Mouse (Mus musculus) neutrophil, adult 5-6 weeks (primary cell): ENCODE data around the gene Akap4. TPM values are rescaled to one million over a fixed set of nuclear protein-coding genes. Genes with fewer than 3 reads are reported as not detected.

Source experiments
- ATAC-seq: fragments of 151-379, 151-347 bp; 2 replicates; pipeline ENCODE4 v1.8.0; 2017; ENCODE audit warnings: mild to moderate bottlenecking, moderate TSS enrichment; ENCODE audit not compliant: insufficient number of reproducible peaks, poor library complexity, low FRiP score, severe bottlenecking; ENCODE audit errors: extremely low read depth
- total RNA-seq: library from RNA; stranded (forward); fragments of 200-1000 nt; gene quantifications from 2 replicates; pipeline ENCODE4 v1.2.3, GENCODE M21; 2017

Gene Akap4
- not detected in 2 replicates for total RNA-seq

DNA sequence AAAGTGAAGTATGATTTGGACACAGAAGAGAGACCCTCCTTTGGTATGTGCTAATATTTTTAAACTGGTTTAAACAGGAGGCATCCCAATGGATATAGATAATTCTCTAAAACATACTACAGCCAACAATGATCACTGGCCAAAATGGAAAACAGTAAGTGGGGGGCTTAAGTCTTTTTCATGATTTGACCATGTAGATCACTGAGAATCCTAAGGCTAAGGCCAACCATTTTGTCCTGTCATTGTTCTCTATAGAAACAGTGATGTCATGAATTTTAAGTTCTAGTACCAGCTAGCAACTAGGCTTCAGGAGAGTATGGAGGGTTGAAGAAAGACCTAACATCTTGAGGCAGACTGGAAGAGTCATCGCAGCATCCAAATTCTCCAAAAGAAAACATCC is at the start of gene Akap4:
TSS of gene Akap4 (plus strand) at position 301 of the 400 bp plus-strand sequence.
- no peak for ATAC-seq

DNA sequence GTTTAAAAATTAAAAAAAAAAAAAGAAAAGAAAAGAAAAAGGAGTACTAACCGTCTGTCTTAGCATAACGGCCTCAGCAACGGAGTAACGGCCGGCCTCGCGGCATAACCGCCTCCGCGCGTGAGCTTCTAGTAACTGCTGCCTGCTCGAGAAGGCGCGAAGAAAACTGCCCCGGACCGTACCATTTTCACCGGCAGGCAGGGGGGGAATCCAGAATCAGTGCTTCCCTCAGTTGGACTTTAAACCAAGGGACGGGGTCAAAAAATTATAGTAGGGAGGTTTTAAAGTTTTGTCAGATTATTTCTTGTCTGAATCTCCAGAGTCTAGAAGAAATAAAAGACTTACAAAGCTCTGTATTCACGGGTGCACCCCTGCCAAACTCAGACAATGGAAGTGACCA is 25.8 kb upstream of the Akap4 start, which contains the start of gene Ccnb3:
TSS of gene Ccnb3 (minus strand) at position 101 of the 400 bp plus-strand sequence.
- no peak for ATAC-seq

DNA sequence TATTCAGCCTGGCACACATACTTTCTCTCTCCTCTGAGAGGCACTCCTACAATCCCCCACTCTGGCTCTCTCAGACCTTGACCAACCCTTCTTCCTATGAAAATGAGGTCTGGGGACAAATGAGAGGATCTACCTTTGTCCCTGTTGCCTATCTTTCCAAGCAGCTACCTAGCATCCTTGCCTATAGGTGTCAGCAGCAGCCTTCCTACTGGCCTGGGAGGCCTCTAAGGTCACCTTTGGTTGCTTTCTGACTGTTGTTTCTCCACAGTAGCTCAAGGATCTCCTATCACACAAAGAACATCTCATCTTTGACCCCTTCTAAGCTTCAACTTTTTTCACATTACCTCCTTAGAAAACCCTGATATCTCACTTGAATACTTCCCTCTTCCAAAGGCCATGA is 10.3 kb upstream of the Akap4 start:
- ATAC-seq = no peak

DNA sequence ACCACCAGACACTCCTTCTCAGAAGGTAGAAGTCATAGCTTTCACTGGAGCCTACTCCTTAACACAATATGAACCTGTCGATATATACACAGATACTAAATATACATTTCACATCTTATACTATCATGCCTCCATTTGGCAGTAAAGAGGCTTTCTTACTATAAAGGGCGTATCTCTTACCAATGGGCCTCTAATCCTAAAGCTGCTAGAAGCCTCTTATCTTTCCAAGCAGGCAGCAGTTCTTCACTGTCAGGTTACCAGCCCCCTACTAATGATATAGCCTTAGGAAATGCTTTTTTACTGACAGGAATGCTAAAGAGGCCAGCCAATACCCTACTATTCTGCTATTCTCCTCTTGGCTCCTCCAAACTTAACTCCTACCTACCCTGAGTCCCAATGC is 9.7 kb upstream of the Akap4 start:
- no peak for ATAC-seq

DNA sequence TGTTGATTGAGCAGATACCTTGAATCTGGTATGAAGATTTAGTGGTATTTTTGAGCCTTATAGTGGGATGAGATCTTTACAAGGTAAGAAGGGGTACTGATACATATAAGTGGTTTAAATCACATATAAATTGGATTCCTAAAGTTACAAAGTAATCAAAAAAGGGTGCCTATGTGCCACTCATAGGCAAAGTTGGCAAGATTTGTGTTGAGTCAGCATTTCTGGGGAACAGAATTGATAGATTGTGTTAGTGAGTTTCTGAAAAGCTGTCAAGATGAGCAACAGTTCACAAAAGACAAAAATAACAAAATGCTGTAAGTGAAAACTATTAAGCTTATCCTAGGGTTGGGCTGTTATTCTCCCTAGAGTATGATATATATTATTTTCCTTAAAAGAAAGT is 3.2 kb upstream of the Akap4 start:
- no peak for ATAC-seq

DNA sequence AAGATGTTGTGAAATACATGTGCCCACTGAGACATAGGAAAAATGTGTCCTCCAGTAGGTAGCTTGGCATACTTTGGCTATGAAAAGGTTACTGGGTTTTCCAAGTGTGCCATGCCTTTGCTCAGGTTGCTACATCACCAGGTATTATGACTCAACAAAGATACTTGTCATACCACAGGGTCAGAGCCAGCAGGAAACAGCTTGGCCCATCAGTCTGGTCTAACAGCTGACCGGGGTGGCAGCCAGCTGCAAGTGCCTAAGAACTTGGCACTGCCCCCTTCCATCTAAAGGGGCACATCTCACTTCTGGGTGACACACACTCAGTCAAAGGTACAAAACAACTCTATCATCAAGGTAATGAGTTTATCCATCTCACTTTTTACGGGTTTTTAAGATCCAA is 683 bp downstream of the Akap4 start:
- ATAC-seq = no peak

DNA sequence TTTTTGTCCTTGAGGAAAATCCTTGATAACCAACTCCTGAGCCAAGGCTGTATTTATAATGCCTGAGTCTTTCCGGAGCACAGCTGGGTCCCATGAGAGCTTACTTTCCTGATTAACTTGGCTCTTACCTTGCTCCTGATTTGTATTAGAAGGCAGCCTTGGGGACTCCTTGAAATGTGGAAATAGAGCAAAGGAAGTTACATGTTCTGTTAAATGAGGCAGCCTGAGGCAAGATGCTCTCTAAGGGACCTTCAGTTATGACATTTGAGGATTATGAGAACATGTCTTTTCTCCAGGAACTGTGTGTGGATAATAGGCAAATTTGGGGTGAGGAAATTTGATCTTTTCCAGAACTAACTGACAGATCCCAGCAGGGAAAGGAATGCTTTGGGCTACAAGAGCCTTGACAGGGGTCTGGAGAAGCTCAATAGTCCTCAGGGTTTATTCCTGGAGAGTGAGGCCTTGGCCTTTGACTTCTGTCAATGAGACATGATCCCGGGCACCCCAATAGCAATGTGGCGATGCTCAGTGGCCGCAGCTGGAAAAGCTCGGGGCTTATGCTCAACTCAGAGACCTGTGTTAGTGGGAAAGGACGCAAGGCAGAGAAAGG is 12.6 kb downstream of the Akap4 start:
- no peak for ATAC-seq

DNA sequence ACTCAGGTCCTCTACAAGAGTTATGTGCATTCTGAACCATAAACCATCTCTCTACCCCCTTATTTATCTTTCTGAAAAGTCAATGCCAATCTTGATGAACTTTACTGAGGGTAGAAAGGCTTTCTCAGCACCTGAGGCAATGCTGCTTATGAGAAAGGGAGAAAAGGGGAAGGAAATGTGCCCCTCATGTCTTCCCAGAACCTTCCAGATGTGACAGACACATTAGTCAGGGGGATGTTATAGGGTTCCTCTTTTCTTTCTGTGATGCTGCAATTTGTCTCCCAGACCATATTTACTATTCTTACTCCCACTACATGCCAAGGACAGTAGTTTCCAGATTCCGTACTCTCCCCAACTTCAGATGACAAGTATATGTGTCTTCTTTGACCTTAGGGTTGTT is 18.6 kb downstream of the Akap4 start:
- no peak for ATAC-seq

DNA sequence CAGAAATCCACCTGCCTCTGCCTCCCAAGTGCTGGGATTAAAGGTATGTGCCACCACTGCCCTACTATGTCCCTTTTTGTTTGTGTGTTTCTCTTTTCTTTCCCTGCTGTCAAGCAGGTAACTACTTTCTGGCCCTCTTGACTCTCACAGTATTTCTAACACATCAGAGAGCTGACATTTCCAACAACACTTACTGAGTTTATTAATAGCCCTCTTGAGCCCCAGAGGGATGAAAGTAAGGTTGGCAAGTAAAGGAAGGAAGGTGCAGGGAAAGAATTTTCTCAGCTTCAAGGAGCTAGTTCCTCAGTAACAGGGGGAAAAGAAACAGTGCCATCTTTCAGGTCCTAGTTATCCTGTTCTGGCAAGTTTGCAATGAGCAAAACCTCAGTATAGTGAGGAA is 23.0 kb downstream of the Akap4 start:
- no peak for ATAC-seq

DNA sequence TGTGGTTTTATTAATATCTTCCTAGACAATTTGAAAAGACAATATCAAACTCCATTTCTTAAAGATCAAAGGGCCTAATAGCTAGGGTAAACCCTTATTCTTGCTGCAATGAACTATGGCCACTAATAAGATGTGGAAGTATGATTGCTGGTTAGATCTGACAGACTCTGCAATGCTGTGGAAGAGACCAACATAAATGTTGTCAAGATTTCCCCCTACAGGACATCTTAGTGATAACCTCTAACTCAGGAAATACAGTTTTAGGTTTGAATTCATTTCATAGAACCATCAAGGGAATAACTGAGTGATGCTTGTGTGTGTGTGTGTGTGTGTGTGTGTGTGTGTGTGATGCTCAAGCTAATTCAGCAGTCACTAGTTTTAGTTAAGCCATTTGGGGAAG is 35.0 kb downstream of the Akap4 start:
- ATAC-seq = no peak

DNA sequence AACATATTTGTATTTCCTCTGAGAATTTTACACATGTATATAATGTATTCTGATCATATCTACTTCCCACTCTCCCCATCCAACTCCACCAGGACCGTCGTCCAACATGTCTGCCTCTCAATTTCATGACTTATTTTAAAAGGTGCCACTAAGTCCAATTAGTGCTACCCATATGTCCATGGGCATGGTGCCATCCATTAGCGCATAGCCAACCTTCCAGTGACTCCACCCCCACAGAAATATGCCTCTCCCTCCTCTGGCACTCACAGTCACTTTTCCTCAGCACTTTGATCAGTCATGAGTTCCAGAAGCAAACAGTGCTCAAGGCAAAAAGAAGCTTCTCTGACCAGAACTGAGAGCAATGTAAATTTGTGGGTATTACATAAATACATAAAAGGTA is 47.6 kb downstream of the Akap4 start:
- ATAC-seq = no peak

DNA sequence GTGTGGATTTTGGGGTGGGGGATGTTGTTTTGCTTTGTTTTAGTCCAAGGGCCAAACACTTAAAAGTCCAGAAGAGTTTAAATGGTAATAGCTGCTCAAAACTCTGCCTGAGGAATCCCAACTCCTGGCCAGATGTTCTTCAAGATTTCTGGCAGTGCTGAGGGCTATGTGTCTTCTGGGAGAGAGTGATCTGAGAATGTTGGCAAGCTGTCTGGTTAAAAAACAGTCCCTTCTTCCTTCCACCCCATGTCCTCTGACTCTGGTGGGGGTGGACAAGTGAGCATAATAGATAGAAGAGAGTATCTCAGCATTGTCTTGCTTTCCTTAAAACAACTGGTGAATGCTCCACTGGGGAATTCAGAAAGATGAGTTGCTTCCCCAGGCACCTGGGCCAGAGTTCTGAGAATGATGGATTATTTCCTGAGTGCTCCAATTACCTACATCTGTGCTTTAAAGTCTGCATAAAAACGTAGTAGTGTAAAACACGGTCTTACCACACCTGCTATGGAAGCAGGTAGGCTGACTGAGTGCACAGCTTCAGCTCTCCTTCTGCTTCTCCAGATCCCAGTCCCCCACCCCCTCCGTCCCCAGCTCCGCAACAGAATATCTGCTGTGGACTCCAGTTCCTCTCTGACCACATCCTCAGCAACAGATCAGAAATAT is 54.4 kb downstream of the Akap4 start:
- ATAC-seq = no peak

Other genes starting within 250 kb of the Akap4 start
- not detected in 2 replicates for gene Ccnb3, start 25.9 kb upstream of the Akap4 start, total RNA-seq